ENCODE assay signal across 8 mouse cellular contexts in genomic region chr10:126957359-126958107, GRCm38 (mm10). TPM values are rescaled to one million over a fixed set of nuclear protein-coding genes. Genes with fewer than 3 reads are reported as not detected.
DNase-seq lines count a peak whose midpoint lies in the region; ATAC-seq and TF ChIP-seq lines count a peak whose summit lies in the region.

No protein-coding gene starts in this region.

- peak overlapping the region; percentile 15; the same call in 1 of the 2 replicates for H3K9ac ChIP-seq in intestine, embryonic 15.5 days

- ATAC-seq in intestine, embryonic 15.5 days: peak; percentile 67

- peak overlapping the region; percentile 79 for H3K27ac ChIP-seq in gastrocnemius, adult 2 months
- peak overlapping the region; percentile 69 for H3K27ac ChIP-seq in intestine, embryonic 15.5 days

- WGBS in intestine, embryonic 15.5 days: 9% methylated on average over 25 of the region's 25 CpGs

- no peak for TF ChIP-seq CTCF in gastrocnemius, adult 2 months (IDR thresholded peaks at IDR 0.05)

- no peaks in the 10 kb centered on the region for H3K36me3 ChIP-seq in intestine, embryonic 15.5 days

- peaks cover 26% of the 10 kb centered on the region for H3K4me1 ChIP-seq in intestine, embryonic 15.5 days (replicated peaks)

- H3K4me3 ChIP-seq in gastrocnemius, adult 2 months: peak overlapping the region; percentile 54
- H3K4me3 ChIP-seq in intestine, embryonic 15.5 days (replicated peaks): no peak overlapping the region

- intact Hi-C loops in gastrocnemius, adult 2 months (cut with DNase I): no loop called here
- intact Hi-C loops in left cerebral cortex, postnatal 14 days (cut with DNase I): no loop called here

- H3K4me2 ChIP-seq in intestine, embryonic 15.5 days (replicated peaks): peak overlapping the region; percentile 37

- no peaks in the 10 kb centered on the region for H3K9me3 ChIP-seq in intestine, embryonic 15.5 days

- DNase-seq in ZHBTc4 (ENCODE audit: low read depth, low spot score): peak; percentile 83
- peak; percentile 89 for DNase-seq in cerebellum, postnatal 36 days
- DNase-seq in gastrocnemius, adult 2 months: peak; percentile 69
- peak; percentile 64 to 89 for DNase-seq in left cerebral cortex, postnatal 14 days (ENCODE audit: low spot score in 2 of 2)
- peak; percentile 69 to 84 for DNase-seq in lung, postnatal 4 days
- peak; percentile 70 for DNase-seq in right cerebral cortex, postnatal 25 days
- no peak for DNase-seq in spleen, adult 18-20 months

- no peaks in the 10 kb centered on the region for H3K27me3 ChIP-seq in intestine, embryonic 15.5 days (replicated peaks)

RNA-seq across cellular contexts. Expression of gene Ctdsp2, which starts 21.0 kb away (rescaled TPM):
- 10 to 100 TPM; 94.0 to 99.2 TPM for total RNA-seq in gastrocnemius, adult 2 months (2021)
- 53.6 and 55.2 TPM in 2 replicates for polyA plus RNA-seq in intestine, embryonic 15.5 days (2015; fragmentation: Nextera tagmentation; extraction: Ambion mirVana)
- total RNA-seq in left cerebral cortex, postnatal 14 days (2021): 10 to 100 TPM; 69.6 to 75.1 TPM

RNA-seq across cellular contexts. Expression of gene Avil, which starts 43.0 kb away (rescaled TPM):
- 1 to 10 TPM; 3.2 to 5.7 TPM for total RNA-seq in gastrocnemius, adult 2 months (2021)
- 0.10 and 0.21 TPM in 2 replicates for polyA plus RNA-seq in intestine, embryonic 15.5 days (2015; fragmentation: Nextera tagmentation; extraction: Ambion mirVana)
- under 1 TPM; 0.29 to 0.40 TPM for total RNA-seq in left cerebral cortex, postnatal 14 days (2021)

RNA-seq across cellular contexts. Expression of gene Atp23, which starts 56.4 kb away (rescaled TPM):
- 1 to 10 TPM; 1.6 to 2.2 TPM for total RNA-seq in gastrocnemius, adult 2 months (2021)
- 17.0 and 17.2 TPM in 2 replicates for polyA plus RNA-seq in intestine, embryonic 15.5 days (2015; fragmentation: Nextera tagmentation; extraction: Ambion mirVana)
- 10 to 100 TPM in 1 of 2 experiments, 1 to 10 TPM in 1; 7.7 to 11.3 TPM for total RNA-seq in left cerebral cortex, postnatal 14 days (2021)

Comparison
In these comparisons a context has a peak if more than half of its experiments do, and no peak if none do; other contexts are left out.
1. DNase-seq: peak in ZHBTc4 (single experiment), cerebellum, postnatal 36 days (2 of 2), gastrocnemius, adult 2 months (single experiment), left cerebral cortex, postnatal 14 days (2 of 2), lung, postnatal 4 days (2 of 2) and right cerebral cortex, postnatal 25 days (single experiment); none in spleen, adult 18-20 months (0 of 2).